Mouse (Mus musculus): ENCODE measurements around the gene Capn9.

The Capn9 gene

GRCm38 (mm10) chr8:124572430-124572775, 3.5 kb upstream of the Capn9 start:
- DNase-seq = no peak

- DNase-seq = peak; percentile 93
Observed at GRCm38 (mm10) chr8:124573552-124574340, 2.2 kb upstream of the Capn9 start.

- DNase-seq = no peak
Observed at GRCm38 (mm10) chr8:124576751-124577150, 840 bp downstream of the Capn9 start.

- peak; percentile 50 for DNase-seq
Observed at GRCm38 (mm10) chr8:124585718-124586425, 10.0 kb downstream of the Capn9 start.

GRCm38 (mm10) chr8:124586556-124586955, 10.6 kb downstream of the Capn9 start:
- DNase-seq = no peak

- DNase-seq = no peak
Observed at GRCm38 (mm10) chr8:124589393-124589792, 13.5 kb downstream of the Capn9 start.

GRCm38 (mm10) chr8:124604066-124604465, 28.2 kb downstream of the Capn9 start:
- no peak for DNase-seq

- no peak for DNase-seq
Observed at GRCm38 (mm10) chr8:124608239-124608971, 32.5 kb downstream of the Capn9 start.

GRCm38 (mm10) chr8:124608972-124609353, 33.1 kb downstream of the Capn9 start:
- DNase-seq = no peak

GRCm38 (mm10) chr8:124614325-124614724, 38.4 kb downstream of the Capn9 start:
- no peak for DNase-seq

- peak; percentile 89 for DNase-seq
Observed at GRCm38 (mm10) chr8:124617266-124617869, 41.5 kb downstream of the Capn9 start.

- DNase-seq = no peak
Observed at GRCm38 (mm10) chr8:124618252-124618651, 42.3 kb downstream of the Capn9 start.

- peak; percentile 22 for DNase-seq
Observed at GRCm38 (mm10) chr8:124621255-124621654, 45.3 kb downstream of the Capn9 start.

GRCm38 (mm10) chr8:124626251-124626650, 50.3 kb downstream of the Capn9 start:
- DNase-seq = no peak

- DNase-seq = no peak
Observed at GRCm38 (mm10) chr8:124630489-124630888, 54.6 kb downstream of the Capn9 start.

- no peak for DNase-seq
Observed at GRCm38 (mm10) chr8:124630891-124631290, 55.0 kb downstream of the Capn9 start.

- DNase-seq = no peak
Observed at GRCm38 (mm10) chr8:124631966-124632365, 56.1 kb downstream of the Capn9 start.

- peak; percentile 41 for DNase-seq
Observed at GRCm38 (mm10) chr8:124633001-124633703, 57.2 kb downstream of the Capn9 start.

- DNase-seq = no peak
Observed at GRCm38 (mm10) chr8:124634411-124635246, 58.7 kb downstream of the Capn9 start.

GRCm38 (mm10) chr8:124635247-124635502, 59.3 kb downstream of the Capn9 start:
- DNase-seq = no peak

GRCm38 (mm10) chr8:124641599-124641998, 65.7 kb downstream of the Capn9 start:
- DNase-seq = no peak
